Mouse (Mus musculus) liver, embryonic 14.5 days (tissue): ENCODE measurements around the gene Il11ra1. TPM values are rescaled to one million over a fixed set of nuclear protein-coding genes. Genes with fewer than 3 reads are reported as not detected.
"Not testable (repeated sequence)": the region's sequence is repeated elsewhere in the genome, so short reads cannot be mapped to it uniquely, and the experiment has no call there.

Source experiments
- ATAC-seq: fragments of 200-750 bp; cut with Nextera tagmentation; 2 replicates; pipeline ENCODE4 v1.8.0; 2017; ENCODE audit warnings: moderate number of reproducible peaks, mild to moderate bottlenecking, moderate library complexity; ENCODE audit not compliant: insufficient read depth
- DNase-seq, 3 experiments: peaks; one replicate each; pipeline ENCODE4 v3.0.0-alpha.2; 2012 to 2013; ENCODE audit warnings: low read depth in 3 of 3, low spot score in 3 of 3
- H3K27ac ChIP-seq: fragments of 300-500 bp; sonication (generic); 2 replicates; pipeline ENCODE4 v1.5.1; 2014; ENCODE audit warnings: moderate library complexity, mild to moderate bottlenecking, control low read depth, inconsistent platforms
- H3K27me3 ChIP-seq: fragments of 300-500 bp; sonication (generic); 2 replicates; pipeline ENCODE4 v1.6.1; 2014; ENCODE audit warnings: mild to moderate bottlenecking, low read length, moderate library complexity; ENCODE audit not compliant: control insufficient read depth, insufficient read depth
- H3K36me3 ChIP-seq: fragments of 300-500 bp; sonication (generic); replicated peaks from 2 replicates; pipeline ENCODE4 v1.6.1; 2014; ENCODE audit warnings: low read depth; ENCODE audit not compliant: control insufficient read depth, insufficient read depth
- H3K4me1 ChIP-seq, 2 experiments: fragments of 200-500 bp in 1 of 2; fragments of 300-500 bp in 1 of 2; sonication (generic) in 1 of 2; replicated peaks; 2 replicates each; pipeline ENCODE4 v1.6.1; 2012 to 2014; ENCODE audit warnings: antibody characterized with exemption in 1 of 2, inconsistent platforms in 1 of 2, low read length in 1 of 2; ENCODE audit not compliant: control insufficient read depth in 2 of 2, insufficient read depth in 2 of 2
- H3K4me2 ChIP-seq: fragments of 300-500 bp; sonication (generic); 2 replicates; pipeline ENCODE4 v1.6.1; 2014; ENCODE audit warnings: low read depth, mild to moderate bottlenecking, control low read depth, moderate library complexity
- H3K4me3 ChIP-seq, 2 experiments: fragments of 200-500 bp in 1 of 2; fragments of 300-500 bp in 1 of 2; sonication (generic) in 1 of 2; 2 replicates each; pipeline ENCODE4 v1.5.1; 2012 to 2014; ENCODE audit warnings: low read depth in 2 of 2, low read length in 2 of 2, mild to moderate bottlenecking in 2 of 2, control low read depth in 1 of 2, inconsistent platforms in 1 of 2, moderate library complexity in 1 of 2; ENCODE audit not compliant: insufficient read depth in 1 of 2
- H3K9ac ChIP-seq: fragments of 300-500 bp; sonication (generic); replicated peaks from 2 replicates; pipeline ENCODE4 v1.6.1; 2014; ENCODE audit warnings: mild to moderate bottlenecking, control low read depth, moderate library complexity
- H3K9me3 ChIP-seq: fragments of 300-500 bp; sonication (generic); 2 replicates; pipeline ENCODE4 v1.6.1; 2016; ENCODE audit warnings: low read length, mixed read lengths; ENCODE audit not compliant: control insufficient read depth
- CTCF ChIP-seq: IDR thresholded peaks from 2 replicates; pipeline ENCODE4 v1.5.1; 2016; ENCODE audit warnings: antibody characterized with exemption, low read depth, control low read depth
- EP300 ChIP-seq: IDR thresholded peaks from 2 replicates; pipeline ENCODE4 v1.6.1; 2016; ENCODE audit warnings: antibody characterized with exemption, low read depth
- WGBS: fragments of 180-500 bp; shearing (Covaris S2); extraction: QIAGEN DNeasy Blood & Tissue Kit; methylation state at CpG from one replicate; pipeline ENCODE4 v1.1.7; 2014; ENCODE audit not compliant: insufficient replicate concordance; 5-methylcytosine and 5-hydroxymethylcytosine counted together
- polyA plus RNA-seq, 2 experiments: library from polyadenylated mRNA; depleted of rRNA in 1 of 2; stranded (reverse) in 1 of 2; unstranded in 1 of 2; fragments of >200 nt; fragmentation: Nextera tagmentation in 1 of 2; extraction: Ambion mirVana in 1 of 2; gene quantifications; 2 replicates each; pipeline versions ENCODE4 v1.2.1 to v1.2.3; 2012 to 2014

Gene Il11ra1
- polyA plus RNA-seq, 2 experiments, result 13.9 to 23.8 TPM

DNA sequence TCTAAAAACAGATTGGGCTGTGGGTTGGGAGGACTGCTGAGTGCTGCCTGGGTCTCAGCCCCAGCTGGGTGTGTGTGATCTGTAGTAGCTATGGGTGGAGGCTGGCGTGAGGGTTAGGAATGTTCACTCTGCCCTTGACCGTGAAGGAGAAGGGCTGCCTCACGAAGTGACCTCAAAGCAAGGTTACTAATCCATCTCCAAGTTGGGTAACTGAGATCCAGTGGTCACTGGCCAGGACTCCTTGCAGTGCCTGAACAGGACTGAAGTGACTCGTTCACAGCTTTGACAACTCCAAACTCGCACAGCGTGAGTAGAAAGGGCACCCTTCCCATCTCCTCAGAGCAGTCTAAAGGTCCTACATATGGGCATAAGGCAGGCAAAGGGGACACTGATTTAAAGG lies 20.9 kb upstream of the Il11ra1 start:
- WGBS, result 50% methylated on average over 6 of the region's 6 CpGs
- H3K4me2 ChIP-seq, result no peak overlapping the region
- peaks cover 11% of the 10 kb centered on the region for H3K27me3 ChIP-seq
- TF ChIP-seq CTCF (no peak), EP300 (no peak)
- H3K9ac ChIP-seq, result no peak overlapping the region
- H3K4me3 ChIP-seq, result no peak overlapping the region
- ATAC-seq (no peak), DNase-seq (no peak)
- no peaks in the 10 kb centered on the region for H3K9me3 ChIP-seq
- no peak overlapping the region for H3K27ac ChIP-seq
- H3K4me1 ChIP-seq, result no peaks in the 10 kb centered on the region
- H3K36me3 ChIP-seq, result no peaks in the 10 kb centered on the region

GRCm38 (mm10) chr4:41679291-41679690 lies 20.5 kb upstream of the Il11ra1 start:
- no peak for ATAC-seq
- no peak for TF ChIP-seq CTCF
- TF ChIP-seq EP300, result no peak

DNA sequence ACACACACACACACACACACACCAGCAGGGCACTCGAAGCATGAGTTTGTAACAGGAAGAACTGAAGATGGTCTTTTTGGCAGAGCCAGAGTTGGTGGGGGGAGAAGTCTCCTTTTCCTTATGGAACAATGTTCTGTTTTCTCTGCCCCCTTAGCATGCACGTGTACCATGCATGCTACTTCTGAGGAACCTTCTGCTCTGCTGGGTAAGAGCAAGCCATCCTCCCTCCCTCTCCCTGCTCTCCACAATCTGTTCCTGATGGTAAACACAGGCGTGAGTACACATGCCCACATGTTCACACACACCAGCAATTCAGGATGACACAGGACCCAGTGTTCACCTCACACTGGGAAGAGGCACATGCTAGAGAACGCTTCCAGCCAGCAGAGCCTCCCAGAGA lies 18.6 kb upstream of the Il11ra1 start:
- ATAC-seq (no peak), DNase-seq (no peak)
- no peak overlapping the region for H3K4me2 ChIP-seq
- no peaks in the 10 kb centered on the region for H3K9me3 ChIP-seq
- H3K27me3 ChIP-seq, result peaks cover 13% of the 10 kb centered on the region
- TF ChIP-seq EP300 (no peak), CTCF (no peak)
- H3K27ac ChIP-seq, result no peak overlapping the region
- 47% methylated on average over 4 of the region's 4 CpGs for WGBS
- no peaks in the 10 kb centered on the region for H3K4me1 ChIP-seq
- no peak overlapping the region for H3K9ac ChIP-seq
- H3K4me3 ChIP-seq, result no peak overlapping the region
- H3K36me3 ChIP-seq, result no peaks in the 10 kb centered on the region

More at GRCm38 (mm10) chr4:41679291-41679690, 20.5 kb upstream of the Il11ra1 start:
- Histone ChIP-seq H3K4me3 (no peak overlapping the region), H3K4me2 (no peak overlapping the region), H3K27me3 (peaks cover 11% of the 10 kb centered on the region), H3K4me1 (no peaks in the 10 kb centered on the region), H3K36me3 (no peaks in the 10 kb centered on the region), H3K27ac (no peak overlapping the region), H3K9ac (no peak overlapping the region), H3K9me3 (no peaks in the 10 kb centered on the region)
- no peak for DNase-seq
- 25% methylated on average over 2 of the region's 2 CpGs for WGBS

DNA sequence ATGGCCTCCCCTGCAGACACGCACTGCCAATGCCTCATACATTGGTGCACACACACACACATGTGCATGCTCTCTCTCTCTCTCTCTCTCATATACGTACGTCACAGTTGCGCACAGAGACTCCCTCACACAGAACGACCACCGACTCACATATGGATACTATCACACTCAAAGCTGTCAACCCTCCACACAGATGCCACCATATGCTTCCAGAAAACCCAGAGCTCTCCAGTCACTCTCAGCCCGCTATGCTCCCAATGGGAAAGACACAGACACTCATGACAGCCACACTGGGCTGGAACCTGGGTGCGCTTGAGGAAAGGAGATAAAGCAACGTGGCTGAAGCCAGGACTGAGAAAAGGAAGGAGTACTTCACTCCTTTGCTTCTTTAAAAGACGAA lies 17.8 kb upstream of the Il11ra1 start:
- Histone ChIP-seq H3K27me3 (peaks cover 13% of the 10 kb centered on the region), H3K9ac (no peak overlapping the region), H3K27ac (no peak overlapping the region), H3K9me3 (no peaks in the 10 kb centered on the region), H3K4me3 (no peak overlapping the region), H3K4me1 (no peaks in the 10 kb centered on the region), H3K36me3 (no peaks in the 10 kb centered on the region), H3K4me2 (no peak overlapping the region)
- DNase-seq, result no peak
- ATAC-seq, result no peak
- TF ChIP-seq CTCF (no peak), EP300 (no peak)
- 66% methylated on average over 10 of the region's 10 CpGs for WGBS

DNA sequence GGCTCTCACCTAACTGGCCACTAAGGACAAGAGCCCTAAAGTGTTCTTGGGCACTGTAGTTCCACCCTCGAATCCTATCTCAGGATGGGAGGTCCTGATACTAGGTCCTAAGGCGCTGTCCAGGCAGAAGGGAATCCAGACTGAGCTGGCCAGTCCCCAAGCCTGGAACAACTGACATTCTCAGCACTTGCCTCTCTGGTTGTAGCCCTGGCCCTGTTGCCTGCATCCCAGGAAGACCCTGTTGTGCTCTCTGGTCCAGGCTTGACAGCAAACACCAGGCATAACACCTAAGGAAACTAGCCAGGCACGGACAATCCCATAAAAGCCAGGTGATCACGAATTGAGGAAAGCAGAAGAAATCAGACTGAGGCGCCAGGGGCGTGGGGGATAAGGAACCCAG lies 17.0 kb upstream of the Il11ra1 start:
- no peak for ATAC-seq
- WGBS, result 13% methylated on average over 6 of the region's 6 CpGs
- peaks cover 13% of the 10 kb centered on the region for H3K27me3 ChIP-seq

GRCm38 (mm10) chr4:41683303-41683702 lies 16.5 kb upstream of the Il11ra1 start:
- not testable (repeated sequence) for H3K4me3 ChIP-seq, H3K4me2 ChIP-seq, H3K27ac ChIP-seq, H3K4me1 ChIP-seq, DNase-seq, H3K9me3 ChIP-seq, H3K36me3 ChIP-seq, H3K9ac ChIP-seq, ATAC-seq
- 3% methylated on average over 6 of the region's 27 CpGs for WGBS
- H3K27me3 ChIP-seq, result peaks cover 13% of the 10 kb centered on the region

More for the DNA sequence above, 17.0 kb upstream of the Il11ra1 start:
- Histone ChIP-seq H3K4me1 (no peaks in the 10 kb centered on the region), H3K4me3 (no peak overlapping the region), H3K27ac (no peak overlapping the region), H3K9me3 (no peaks in the 10 kb centered on the region), H3K36me3 (no peaks in the 10 kb centered on the region), H3K9ac (no peak overlapping the region), H3K4me2 (no peak overlapping the region)
- TF ChIP-seq EP300, result no peak
- TF ChIP-seq CTCF, result no peak
- DNase-seq, result no peak

GRCm38 (mm10) chr4:41684131-41684930 lies 15.5 kb upstream of the Il11ra1 start:
- not testable (repeated sequence) for H3K27ac ChIP-seq, H3K9me3 ChIP-seq, H3K4me1 ChIP-seq, H3K4me2 ChIP-seq, ATAC-seq, H3K9ac ChIP-seq, H3K36me3 ChIP-seq, H3K4me3 ChIP-seq, DNase-seq
- peaks cover 13% of the 10 kb centered on the region for H3K27me3 ChIP-seq
- WGBS, result 6% methylated on average over 22 of the region's 27 CpGs
